Mouse (Mus musculus) erythroblast, embryonic 14.5 days (primary cell): ENCODE data around the gene Mllt1. TPM values are rescaled to one million over a fixed set of nuclear protein-coding genes. Genes with fewer than 3 reads are reported as not detected.

Experiments
- H3K27me3 ChIP-seq: 2 replicates; pipeline ENCODE4 v1.6.1; 2012; ENCODE audit warnings: inconsistent platforms; ENCODE audit not compliant: control insufficient read depth
- H3K36me3 ChIP-seq: 2 replicates; pipeline ENCODE4 v1.6.1; 2012; ENCODE audit warnings: mild to moderate bottlenecking, inconsistent platforms; ENCODE audit not compliant: control insufficient read depth
- H3K4me1 ChIP-seq: 2 replicates; pipeline ENCODE4 v1.6.1; 2012; ENCODE audit warnings: inconsistent platforms; ENCODE audit not compliant: control insufficient read depth
- H3K4me3 ChIP-seq: replicated peaks from 2 replicates; pipeline ENCODE3; 2012; ENCODE audit warnings: moderate library complexity, mild to moderate bottlenecking, inconsistent platforms
- H3K9me3 ChIP-seq: 2 replicates; pipeline ENCODE4 v1.6.1; 2012; ENCODE audit warnings: low read length, inconsistent platforms, mixed read lengths; ENCODE audit not compliant: control insufficient read depth
- GATA1 ChIP-seq: IDR thresholded peaks from 2 replicates; pipeline ENCODE4 v1.6.1; 2012; ENCODE audit warnings: low read length, inconsistent platforms, mixed read lengths
- TAL1 ChIP-seq: IDR thresholded peaks from 3 replicates; pipeline ENCODE4 v1.6.1; 2012; ENCODE audit warnings: low read length, inconsistent platforms, mixed read lengths
- polyA plus RNA-seq: library from polyadenylated mRNA; stranded (reverse); fragments of >175 nt; gene quantifications from 2 replicates; pipeline ENCODE4 v1.2.3, GENCODE M21; 2012

Gene Mllt1
- polyA plus RNA-seq, 1 experiment: 5.8 TPM

- Histone ChIP-seq H3K36me3 (no peaks in the 10 kb centered on the region), H3K4me1 (no peaks in the 10 kb centered on the region), H3K27me3 (no peaks in the 10 kb centered on the region; the same call in 1 of the 2 replicates), H3K4me3 (no peak overlapping the region), H3K9me3 (no peaks in the 10 kb centered on the region)
- TF ChIP-seq GATA1: no peak
- no peak for TF ChIP-seq TAL1
These were observed 58.2 kb downstream of the Mllt1 start for GRCm38 (mm10) chr17:56876981-56877380.

- Histone ChIP-seq H3K4me1 (no peaks in the 10 kb centered on the region), H3K36me3 (no peaks in the 10 kb centered on the region), H3K27me3 (no peaks in the 10 kb centered on the region; the same call in 1 of the 2 replicates), H3K4me3 (no peak overlapping the region), H3K9me3 (no peaks in the 10 kb centered on the region)
- TF ChIP-seq GATA1 (no peak), TAL1 (no peak)
These were observed 58.8 kb downstream of the Mllt1 start for GRCm38 (mm10) chr17:56876465-56876864.

GRCm38 (mm10) chr17:56874936-56875651, 60.1 kb downstream of the Mllt1 start, which contains the start of gene 1700061G19Rik:
Gene 1700061G19Rik, plus strand, starts transcription at chr17:56875477.
- TF ChIP-seq TAL1 (no peak), GATA1 (no peak)
- peaks cover 5% of the 10 kb centered on the region for H3K4me1 ChIP-seq
- no peak within 1 kb of the TSS for H3K4me3 ChIP-seq
- no peaks in the 10 kb centered on the region for H3K9me3 ChIP-seq
- no peaks in the 10 kb centered on the region for H3K36me3 ChIP-seq
- no peaks in the 10 kb centered on the region; the same call in 1 of the 2 replicates for H3K27me3 ChIP-seq

- no peaks in the 10 kb centered on the region for H3K36me3 ChIP-seq
- peaks cover 6% of the 10 kb centered on the region for H3K4me1 ChIP-seq
- H3K9me3 ChIP-seq: no peaks in the 10 kb centered on the region
- H3K4me3 ChIP-seq: no peak within 1 kb of the TSS
- H3K27me3 ChIP-seq: no peaks in the 10 kb centered on the region; the same call in 1 of the 2 replicates
- TF ChIP-seq TAL1 (no peak), GATA1 (no peak)
These were observed 61.0 kb downstream of the Mllt1 start, which contains the start of gene Acsbg2 for GRCm38 (mm10) chr17:56874237-56874636. Gene Acsbg2, minus strand, starts transcription at chr17:56874447.

GRCm38 (mm10) chr17:56872512-56872911, 62.7 kb downstream of the Mllt1 start:
- no peaks in the 10 kb centered on the region for H3K36me3 ChIP-seq
- H3K4me1 ChIP-seq: peaks cover 6% of the 10 kb centered on the region
- TF ChIP-seq TAL1 (no peak), GATA1 (no peak)
- no peaks in the 10 kb centered on the region for H3K9me3 ChIP-seq
- no peaks in the 10 kb centered on the region; the same call in 1 of the 2 replicates for H3K27me3 ChIP-seq
- no peak overlapping the region for H3K4me3 ChIP-seq

- TF ChIP-seq GATA1: no peak
- TF ChIP-seq TAL1: no peak
- Histone ChIP-seq H3K4me3 (no peak overlapping the region), H3K4me1 (peaks cover 6% of the 10 kb centered on the region), H3K9me3 (peaks cover 6% of the 10 kb centered on the region), H3K27me3 (no peaks in the 10 kb centered on the region; the same call in none of the 2 replicates), H3K36me3 (no peaks in the 10 kb centered on the region)
These were observed 63.4 kb downstream of the Mllt1 start for GRCm38 (mm10) chr17:56871767-56872166.

GRCm38 (mm10) chr17:56870287-56870953, 64.8 kb downstream of the Mllt1 start:
- Histone ChIP-seq H3K27me3 (no peaks in the 10 kb centered on the region; the same call in 1 of the 2 replicates), H3K4me1 (peaks cover 6% of the 10 kb centered on the region), H3K9me3 (peaks cover 10% of the 10 kb centered on the region), H3K4me3 (no peak overlapping the region), H3K36me3 (no peaks in the 10 kb centered on the region)
- no peak for TF ChIP-seq TAL1
- TF ChIP-seq GATA1: no peak

GRCm38 (mm10) chr17:56869481-56869977, 65.7 kb downstream of the Mllt1 start:
- H3K9me3 ChIP-seq: peaks cover 10% of the 10 kb centered on the region
- peaks cover 6% of the 10 kb centered on the region for H3K4me1 ChIP-seq
- no peaks in the 10 kb centered on the region; the same call in 1 of the 2 replicates for H3K27me3 ChIP-seq
- TF ChIP-seq TAL1 (no peak), GATA1 (no peak)
- no peaks in the 10 kb centered on the region for H3K36me3 ChIP-seq
- H3K4me3 ChIP-seq: no peak overlapping the region

GRCm38 (mm10) chr17:56866071-56866470, 69.1 kb downstream of the Mllt1 start:
- H3K4me1 ChIP-seq: peaks cover 13% of the 10 kb centered on the region
- peaks cover 10% of the 10 kb centered on the region for H3K9me3 ChIP-seq
- no peaks in the 10 kb centered on the region; the same call in 1 of the 2 replicates for H3K27me3 ChIP-seq
- no peak overlapping the region for H3K4me3 ChIP-seq
- TF ChIP-seq GATA1 (no peak), TAL1 (no peak)
- no peaks in the 10 kb centered on the region for H3K36me3 ChIP-seq
